Comparison of ENCODE assay signal across 8 mouse cellular contexts in the genomic region with DNA sequence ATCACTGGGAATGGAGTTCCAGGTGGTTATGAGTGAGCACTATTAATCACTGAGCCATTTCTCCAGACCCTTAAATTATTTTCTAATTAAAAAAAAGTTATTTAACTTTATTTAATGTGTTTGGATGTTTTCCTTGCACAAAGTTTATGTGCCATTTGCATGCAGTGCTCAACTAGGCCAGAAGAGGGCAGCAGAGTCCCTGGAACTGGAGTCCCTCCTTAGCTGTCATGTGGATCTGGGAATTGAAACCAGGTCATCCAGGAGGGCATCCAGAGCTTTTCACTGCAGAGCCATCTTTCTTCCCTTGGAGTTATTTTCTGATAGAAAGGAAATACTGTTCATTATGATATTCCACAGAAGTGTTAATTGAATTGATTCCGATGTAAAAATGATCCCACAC.
DNase-seq lines count a peak whose midpoint lies in the region.

No protein-coding gene starts in this region.

- no peaks in the 10 kb centered on the region for H3K36me3 ChIP-seq in splenic B cell, adult 2 months (ENCODE audit: control insufficient read depth, insufficient read depth, low read length, poor library complexity, severe bottlenecking)

- no peaks in the 10 kb centered on the region for H3K27me3 ChIP-seq in splenic B cell, adult 2 months (ENCODE audit: control insufficient read depth, insufficient read depth, low read length, poor library complexity, severe bottlenecking)

- peak; percentile 25 for DNase-seq in cerebellum, adult 9-10 months
- no peak for DNase-seq in cerebellum, adult 11 months
- DNase-seq in right cerebral cortex, adult 18-20 months: peak; percentile 10
- DNase-seq in right cerebral cortex, postnatal 25 days: no peak
- peak; percentile 42 to 63 for DNase-seq in cerebellum, postnatal 4 days (ENCODE audit: low spot score in 2 of 2)
- peak; percentile 74 for DNase-seq in kidney, adult 9 months
- DNase-seq in lung, postnatal 36 days: peak; percentile 78
- peak; percentile 62 for DNase-seq in splenic B cell, adult 2 months (ENCODE audit: low read depth, low spot score)

Comparison
In these comparisons a context has a peak if more than half of its experiments do, and no peak if none do; other contexts are left out.
1. DNase-seq: peak in cerebellum, adult 9-10 months (single experiment), right cerebral cortex, adult 18-20 months (single experiment), cerebellum, postnatal 4 days (2 of 2), kidney, adult 9 months (single experiment), lung, postnatal 36 days (single experiment) and splenic B cell, adult 2 months (single experiment); none in cerebellum, adult 11 months (single experiment) and right cerebral cortex, postnatal 25 days (single experiment).